Mouse (Mus musculus): Measurements from ENCODE around the gene Siae.

Gene Siae

GRCm38 (mm10) chr9:37554838-37555748 lies at the start of gene Siae:
Gene Siae (plus strand): TSS chr9:37555698.
- no peak for DNase-seq (ENCODE audit: low read depth)

- no peak for DNase-seq (ENCODE audit: low read depth)
Observed at GRCm38 (mm10) chr9:37506023-37506422, 49.5 kb upstream of the Siae start.

GRCm38 (mm10) chr9:37512097-37512496 lies 43.4 kb upstream of the Siae start:
- DNase-seq (ENCODE audit: low read depth): no peak

- DNase-seq (ENCODE audit: low read depth): no peak
Observed at GRCm38 (mm10) chr9:37514456-37514855, 41.0 kb upstream of the Siae start.

- no peak for DNase-seq (ENCODE audit: low read depth)
Observed at GRCm38 (mm10) chr9:37517467-37517866, 38.0 kb upstream of the Siae start.

- DNase-seq (ENCODE audit: low read depth): no peak
Observed at GRCm38 (mm10) chr9:37518991-37519390, 36.5 kb upstream of the Siae start.

GRCm38 (mm10) chr9:37519995-37520394 lies 35.5 kb upstream of the Siae start:
- no peak for DNase-seq (ENCODE audit: low read depth)

GRCm38 (mm10) chr9:37525461-37525860 lies 30.0 kb upstream of the Siae start:
- DNase-seq (ENCODE audit: low read depth): no peak

GRCm38 (mm10) chr9:37526443-37527395 lies 28.8 kb upstream of the Siae start:
- DNase-seq (ENCODE audit: low read depth): no peak

- no peak for DNase-seq (ENCODE audit: low read depth)
Observed at GRCm38 (mm10) chr9:37527396-37528224, 27.9 kb upstream of the Siae start, which contains the start of gene Esam. Gene Esam (plus strand): TSS chr9:37528078.

- DNase-seq (ENCODE audit: low read depth): no peak
Observed at GRCm38 (mm10) chr9:37528225-37528970, 27.1 kb upstream of the Siae start.

- DNase-seq (ENCODE audit: low read depth): no peak
Observed at GRCm38 (mm10) chr9:37530031-37530887, 25.2 kb upstream of the Siae start.

GRCm38 (mm10) chr9:37530888-37531705 lies 24.4 kb upstream of the Siae start:
- no peak for DNase-seq (ENCODE audit: low read depth)

- DNase-seq (ENCODE audit: low read depth): no peak
Observed at GRCm38 (mm10) chr9:37536851-37537250, 18.6 kb upstream of the Siae start.

- DNase-seq (ENCODE audit: low read depth): no peak
Observed at GRCm38 (mm10) chr9:37537658-37538250, 17.7 kb upstream of the Siae start.

- no peak for DNase-seq (ENCODE audit: low read depth)
Observed at GRCm38 (mm10) chr9:37539170-37540025, 16.1 kb upstream of the Siae start, which contains the start of gene Vsig2. Gene Vsig2 (plus strand): TSS chr9:37539255.

- DNase-seq (ENCODE audit: low read depth): no peak
Observed at GRCm38 (mm10) chr9:37540226-37540625, 15.3 kb upstream of the Siae start.

Data from c-Kit-positive CD71-negative TER-119-negative erythroid progenitor cells, embryonic 14.5 days (primary cell).